In genomic region chr1:191267856-191268255, GRCm38 (mm10) we compare ENCODE assay signal across 15 mouse cellular contexts. TPM values are rescaled to one million over a fixed set of nuclear protein-coding genes. Genes with fewer than 3 reads are reported as not detected.
DNase-seq lines count a peak whose midpoint lies in the region; ATAC-seq lines count a peak whose summit lies in the region.
"Had no signal": no experiment of that assay in that cellular context is flagged by ENCODE, and none has a peak within 500 bp of the region (broad histone marks: within the 10 kb centered on the region; RNA-seq: fewer than 3 reads in every experiment).

No protein-coding gene starts in this region.

- intact Hi-C loops in gastrocnemius, postnatal 14 days (cut with DNase I; ENCODE audit: low total_unique reads): no loop called here

- 37% methylated on average over 5 of the region's 5 CpGs for WGBS in heart, embryonic 13.5 days
- 38% methylated on average over 5 of the region's 5 CpGs for WGBS in heart, embryonic 12.5 days
- WGBS in kidney, embryonic 15.5 days: 21% methylated on average over 5 of the region's 5 CpGs

- H3K4me3 ChIP-seq in heart, embryonic 13.5 days: no peak overlapping the region
- no peak overlapping the region for H3K4me3 ChIP-seq in heart, embryonic 12.5 days
- no peak overlapping the region for H3K4me3 ChIP-seq in kidney, embryonic 15.5 days (replicated peaks)
- H3K4me3 ChIP-seq: hindbrain, embryonic 13.5 days; midbrain, embryonic 13.5 days had no signal

- peaks cover 30% of the 10 kb centered on the region for H3K4me1 ChIP-seq in heart, embryonic 13.5 days
- peaks cover 24% of the 10 kb centered on the region for H3K4me1 ChIP-seq in heart, embryonic 12.5 days (replicated peaks)
- peaks cover 29% of the 10 kb centered on the region for H3K4me1 ChIP-seq in kidney, embryonic 15.5 days
- H3K4me1 ChIP-seq: hindbrain, embryonic 13.5 days; midbrain, embryonic 13.5 days had no signal

- no peaks in the 10 kb centered on the region for H3K36me3 ChIP-seq in heart, embryonic 13.5 days
- no peaks in the 10 kb centered on the region for H3K36me3 ChIP-seq in heart, embryonic 12.5 days
- H3K36me3 ChIP-seq in kidney, embryonic 15.5 days: no peaks in the 10 kb centered on the region
- H3K36me3 ChIP-seq: hindbrain, embryonic 13.5 days; midbrain, embryonic 13.5 days had no signal

- no peaks in the 10 kb centered on the region for H3K9me3 ChIP-seq in heart, embryonic 13.5 days
- H3K9me3 ChIP-seq in heart, embryonic 12.5 days (replicated peaks): no peaks in the 10 kb centered on the region
- no peaks in the 10 kb centered on the region for H3K9me3 ChIP-seq in kidney, embryonic 15.5 days (replicated peaks)
- H3K9me3 ChIP-seq: hindbrain, embryonic 13.5 days; midbrain, embryonic 13.5 days had no signal

- H3K9ac ChIP-seq in heart, embryonic 13.5 days: 0 out of 2 replicates have a peak overlapping the region, but pooled peaks have one; percentile 19
- no peak overlapping the region for H3K9ac ChIP-seq in heart, embryonic 12.5 days
- H3K9ac ChIP-seq in kidney, embryonic 15.5 days: no peak overlapping the region
- H3K9ac ChIP-seq: hindbrain, embryonic 13.5 days; lung, embryonic 14.5 days; midbrain, embryonic 13.5 days had no signal

- H3K4me2 ChIP-seq in heart, embryonic 13.5 days: no peak overlapping the region
- no peak overlapping the region for H3K4me2 ChIP-seq in heart, embryonic 12.5 days
- H3K4me2 ChIP-seq in kidney, embryonic 15.5 days: no peak overlapping the region
- H3K4me2 ChIP-seq: hindbrain, embryonic 13.5 days; lung, embryonic 14.5 days; midbrain, embryonic 13.5 days had no signal

- no peak overlapping the region for H3K27ac ChIP-seq in heart, embryonic 13.5 days (replicated peaks)
- no peak overlapping the region for H3K27ac ChIP-seq in heart, embryonic 12.5 days (ENCODE audit: poor library complexity, severe bottlenecking)
- peak overlapping the region; percentile 51; the same call in 1 of the 2 replicates for H3K27ac ChIP-seq in kidney, embryonic 15.5 days
- H3K27ac ChIP-seq: hindbrain, embryonic 13.5 days; midbrain, embryonic 13.5 days had no signal

- DNase-seq in embryo, embryonic 10.5 days (ENCODE audit: low spot score): peak; percentile 67
- DNase-seq in mesoderm, embryonic 11.5 days (ENCODE audit: low read depth, low spot score): peak; percentile 85
- DNase-seq in cerebellum, adult 11-12 months: no peak
- DNase-seq in gastrocnemius, postnatal 14 days: no peak
- DNase-seq: cerebellum, postnatal 25 days; heart, adult 18-20 months; layer of hippocampus, adult 9-11 months; lung, embryonic 14.5 days; thymus, postnatal 36 days had no signal

- H3K27me3 ChIP-seq in heart, embryonic 13.5 days (replicated peaks): no peaks in the 10 kb centered on the region
- no peaks in the 10 kb centered on the region for H3K27me3 ChIP-seq in heart, embryonic 12.5 days (replicated peaks)
- no peaks in the 10 kb centered on the region for H3K27me3 ChIP-seq in kidney, embryonic 15.5 days
- H3K27me3 ChIP-seq: hindbrain, embryonic 13.5 days; midbrain, embryonic 13.5 days had no signal

- ATAC-seq in heart, embryonic 13.5 days (ENCODE audit: extremely low read depth, insufficient number of reproducible peaks, low FRiP score, low TSS enrichment): no peak
- ATAC-seq in heart, embryonic 12.5 days (ENCODE audit: insufficient number of reproducible peaks, low FRiP score): no peak
- ATAC-seq in kidney, embryonic 15.5 days (replicated peaks; ENCODE audit: low FRiP score): peak; percentile 69
- no peak for ATAC-seq in megakaryocyte progenitor cell, adult 5-6 weeks (replicated peaks; ENCODE audit: poor library complexity)
- ATAC-seq: midbrain, embryonic 13.5 days had no signal

RNA-seq across cellular contexts. Expression of gene Atf3, which starts 50.0 kb away (rescaled TPM):
- polyA plus RNA-seq in heart, embryonic 13.5 days (2015; fragmentation: Nextera tagmentation; extraction: Ambion mirVana): 14.0 and 15.2 TPM in 2 replicates
- 17.0 and 17.6 TPM in 2 replicates for polyA plus RNA-seq in heart, embryonic 12.5 days (2016; fragmentation: Nextera tagmentation; extraction: Ambion mirVana)
- 4.2 and 4.3 TPM in 2 replicates for polyA plus RNA-seq in kidney, embryonic 15.5 days (2015; fragmentation: Nextera tagmentation; extraction: Ambion mirVana)
- 10 to 100 TPM in 1 of 2 experiments, 1 to 10 TPM in 1; 4.2 to 12.3 TPM for total RNA-seq in gastrocnemius, postnatal 14 days (2021)
- 2.2 and 8.0 TPM in 2 replicates for total RNA-seq in megakaryocyte progenitor cell, adult 5-6 weeks (2015)
- total RNA-seq in megakaryocyte progenitor cell, adult 5-6 weeks (2017): 1.0 and 20.5 TPM in 2 replicates

RNA-seq across cellular contexts. Expression of gene Nenf, which starts 50.1 kb away (rescaled TPM):
- polyA plus RNA-seq in heart, embryonic 13.5 days (2015; fragmentation: Nextera tagmentation; extraction: Ambion mirVana): 98.9 and 104 TPM in 2 replicates
- 103 and 105 TPM in 2 replicates for polyA plus RNA-seq in heart, embryonic 12.5 days (2016; fragmentation: Nextera tagmentation; extraction: Ambion mirVana)
- 93.6 and 98.5 TPM in 2 replicates for polyA plus RNA-seq in kidney, embryonic 15.5 days (2015; fragmentation: Nextera tagmentation; extraction: Ambion mirVana)
- total RNA-seq in gastrocnemius, postnatal 14 days (2021): 10 to 100 TPM; 61.0 to 67.6 TPM
- 23.8 and 29.8 TPM in 2 replicates for total RNA-seq in megakaryocyte progenitor cell, adult 5-6 weeks (2015)
- total RNA-seq in megakaryocyte progenitor cell, adult 5-6 weeks (2017): 7.6 and 8.7 TPM in 2 replicates

RNA-seq across cellular contexts. Expression of gene Tmem206, which starts 57.9 kb away (rescaled TPM):
- polyA plus RNA-seq in heart, embryonic 13.5 days (2015; fragmentation: Nextera tagmentation; extraction: Ambion mirVana): 16.2 and 17.6 TPM in 2 replicates
- polyA plus RNA-seq in heart, embryonic 12.5 days (2016; fragmentation: Nextera tagmentation; extraction: Ambion mirVana): 16.6 and 18.1 TPM in 2 replicates
- 21.3 and 24.7 TPM in 2 replicates for polyA plus RNA-seq in kidney, embryonic 15.5 days (2015; fragmentation: Nextera tagmentation; extraction: Ambion mirVana)
- 1 to 10 TPM; 1.8 to 2.3 TPM for total RNA-seq in gastrocnemius, postnatal 14 days (2021)
- 20.8 and 23.8 TPM in 2 replicates for total RNA-seq in megakaryocyte progenitor cell, adult 5-6 weeks (2015)
- total RNA-seq in megakaryocyte progenitor cell, adult 5-6 weeks (2017): 22.0 and 25.4 TPM in 2 replicates

Comparison
In these comparisons a context has a peak if more than half of its experiments do, and no peak if none do; other contexts are left out.
1. DNase-seq: peak in embryo, embryonic 10.5 days (single experiment) and mesoderm, embryonic 11.5 days (single experiment); none in cerebellum, adult 11-12 months (single experiment) and gastrocnemius, postnatal 14 days (single experiment).